Mouse (Mus musculus): ENCODE measurements at regions not wholly inside any gene's neighbourhood (a gene's known extent, or its start where the extent isn't known, plus 50 kb on each side); places are given as distances from the start of the nearest gene placed in this dataset.

DNA sequence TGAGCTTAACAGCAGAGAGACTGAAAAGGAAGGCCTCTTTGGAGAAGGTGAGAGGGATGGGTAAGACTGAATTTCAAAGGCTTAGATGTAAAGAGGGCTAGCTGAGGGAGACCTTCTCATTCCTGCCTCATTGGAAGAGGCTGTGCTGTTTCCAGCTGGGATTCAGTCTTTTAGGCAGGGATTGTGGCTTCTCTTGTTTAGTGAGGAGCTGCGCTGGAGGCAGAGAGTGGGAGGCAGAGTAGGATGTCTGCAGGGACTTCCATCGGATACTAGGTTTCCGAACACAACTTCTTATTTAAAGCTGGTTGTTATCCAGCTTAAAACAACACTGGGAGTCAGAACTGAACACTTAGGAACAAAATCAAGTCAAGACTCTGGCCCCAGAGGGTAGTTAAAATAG is 194.8 kb upstream of the Ppargc1a start:
- no peaks in the 10 kb centered on the region for H3K27me3 ChIP-seq (ENCODE audit: control insufficient read depth, insufficient read depth, low read length)
- no peaks in the 10 kb centered on the region for H3K36me3 ChIP-seq (ENCODE audit: control insufficient read depth, insufficient read depth, low read length)
- ATAC-seq (ENCODE audit: insufficient read depth, low FRiP score): no peak
- H3K4me2 ChIP-seq (ENCODE audit: low read depth, low read length): no peak overlapping the region
- no peak overlapping the region for H3K4me3 ChIP-seq (replicated peaks; ENCODE audit: low read length)
- WGBS: 78% methylated on average over 3 of the region's 3 CpGs
- no peaks in the 10 kb centered on the region for H3K4me1 ChIP-seq (ENCODE audit: control insufficient read depth, insufficient read depth, low read length)
- H3K27ac ChIP-seq (ENCODE audit: low read length): no peak overlapping the region
- no peak overlapping the region for H3K9ac ChIP-seq (ENCODE audit: low read length)
- H3K9me3 ChIP-seq (replicated peaks; ENCODE audit: control insufficient read depth, low read length): no peaks in the 10 kb centered on the region

- WGBS: 81% methylated on average over 2 of the region's 2 CpGs
- Histone ChIP-seq H3K9me3 (replicated peaks; ENCODE audit: control insufficient read depth, low read length) (no peaks in the 10 kb centered on the region), H3K36me3 (ENCODE audit: control insufficient read depth, insufficient read depth, low read length) (no peaks in the 10 kb centered on the region), H3K4me3 (replicated peaks; ENCODE audit: low read length) (no peak overlapping the region), H3K4me2 (ENCODE audit: low read depth, low read length) (no peak overlapping the region), H3K27me3 (ENCODE audit: control insufficient read depth, insufficient read depth, low read length) (no peaks in the 10 kb centered on the region), H3K27ac (ENCODE audit: low read length) (no peak overlapping the region), H3K9ac (ENCODE audit: low read length) (no peak overlapping the region), H3K4me1 (ENCODE audit: control insufficient read depth, insufficient read depth, low read length) (no peaks in the 10 kb centered on the region)
- ATAC-seq (ENCODE audit: insufficient read depth, low FRiP score): no peak
Measured at GRCm38 (mm10) chr5:51758289-51758688, 190.8 kb upstream of the Ppargc1a start.

DNA sequence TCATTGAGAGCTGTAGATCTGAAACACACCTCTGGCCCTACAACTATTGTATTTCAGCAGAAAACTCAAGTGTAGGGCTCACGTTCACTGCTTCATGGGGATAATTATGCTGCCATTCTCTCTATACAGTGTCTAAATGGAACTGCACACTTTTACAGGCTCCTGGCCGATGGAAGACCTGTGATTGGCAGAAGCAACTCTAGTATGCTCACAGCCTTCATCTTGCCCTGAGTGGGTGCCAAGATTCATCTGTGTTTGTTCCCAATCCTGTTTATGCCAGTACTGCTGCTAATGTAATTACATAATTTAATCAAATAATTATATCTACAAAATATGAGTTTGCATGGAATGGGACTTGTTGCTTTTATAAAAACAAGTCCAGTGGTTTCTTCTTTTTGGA is 190.3 kb upstream of the Ppargc1a start:
- Histone ChIP-seq H3K27me3 (ENCODE audit: control insufficient read depth, insufficient read depth, low read length) (no peaks in the 10 kb centered on the region), H3K27ac (ENCODE audit: low read length) (no peak overlapping the region), H3K4me1 (ENCODE audit: control insufficient read depth, insufficient read depth, low read length) (no peaks in the 10 kb centered on the region), H3K4me3 (replicated peaks; ENCODE audit: low read length) (no peak overlapping the region), H3K36me3 (ENCODE audit: control insufficient read depth, insufficient read depth, low read length) (no peaks in the 10 kb centered on the region), H3K9ac (ENCODE audit: low read length) (no peak overlapping the region), H3K9me3 (replicated peaks; ENCODE audit: control insufficient read depth, low read length) (no peaks in the 10 kb centered on the region), H3K4me2 (ENCODE audit: low read depth, low read length) (no peak overlapping the region)
- 82% methylated on average over 2 of the region's 2 CpGs for WGBS
- no peak for ATAC-seq (ENCODE audit: insufficient read depth, low FRiP score)

DNA sequence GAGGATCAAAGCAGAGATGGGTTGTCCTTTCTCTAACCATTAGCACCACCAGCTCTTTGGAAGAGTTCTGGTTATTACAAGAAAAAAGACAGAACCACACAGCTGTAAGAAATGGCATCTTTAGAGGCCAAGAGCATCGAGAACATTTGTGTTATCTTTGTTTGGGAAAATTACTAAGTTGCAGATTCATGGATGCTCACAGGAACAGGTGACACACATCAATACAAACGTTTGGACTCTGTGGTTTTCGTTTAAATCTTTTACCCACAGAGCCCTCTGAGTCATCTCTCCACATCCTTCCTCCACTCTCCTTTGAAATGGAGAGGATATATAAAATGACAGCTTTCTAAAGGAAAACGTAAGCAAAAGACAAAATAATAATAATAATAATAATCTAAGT is 184.5 kb upstream of the Ppargc1a start:
- Histone ChIP-seq H3K36me3 (ENCODE audit: control insufficient read depth, insufficient read depth, low read length) (no peaks in the 10 kb centered on the region), H3K9me3 (replicated peaks; ENCODE audit: control insufficient read depth, low read length) (no peaks in the 10 kb centered on the region), H3K27ac (ENCODE audit: low read length) (no peak overlapping the region), H3K9ac (ENCODE audit: low read length) (no peak overlapping the region), H3K4me3 (replicated peaks; ENCODE audit: low read length) (no peak overlapping the region), H3K27me3 (ENCODE audit: control insufficient read depth, insufficient read depth, low read length) (no peaks in the 10 kb centered on the region), H3K4me1 (ENCODE audit: control insufficient read depth, insufficient read depth, low read length) (no peaks in the 10 kb centered on the region), H3K4me2 (ENCODE audit: low read depth, low read length) (no peak overlapping the region)
- ATAC-seq (ENCODE audit: insufficient read depth, low FRiP score): no peak
- WGBS: 40% methylated on average over 4 of the region's 4 CpGs

DNA sequence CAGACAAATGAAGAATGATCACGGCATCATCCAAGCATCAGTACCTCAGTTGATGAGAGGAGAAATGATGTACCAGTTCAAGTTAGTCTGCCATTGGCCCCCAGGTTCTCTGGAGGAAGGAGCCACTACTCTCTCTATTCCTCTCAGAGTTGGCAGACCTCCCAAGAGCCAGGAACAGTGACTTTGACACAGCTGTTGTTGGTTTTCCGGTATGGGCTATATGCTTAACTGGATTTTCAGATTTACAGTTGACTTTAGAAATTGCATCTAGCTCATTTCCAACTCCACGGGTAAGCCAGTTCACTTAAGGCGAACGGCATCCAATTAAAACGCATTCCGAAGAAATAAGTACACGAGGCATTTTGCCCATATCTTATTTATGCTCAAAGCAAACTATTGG is 182.9 kb upstream of the Ppargc1a start:
- Histone ChIP-seq H3K27ac (ENCODE audit: low read length) (no peak overlapping the region), H3K27me3 (ENCODE audit: control insufficient read depth, insufficient read depth, low read length) (no peaks in the 10 kb centered on the region), H3K4me3 (replicated peaks; ENCODE audit: low read length) (no peak overlapping the region), H3K4me2 (ENCODE audit: low read depth, low read length) (no peak overlapping the region), H3K9me3 (replicated peaks; ENCODE audit: control insufficient read depth, low read length) (no peaks in the 10 kb centered on the region), H3K9ac (ENCODE audit: low read length) (no peak overlapping the region), H3K4me1 (ENCODE audit: control insufficient read depth, insufficient read depth, low read length) (no peaks in the 10 kb centered on the region), H3K36me3 (ENCODE audit: control insufficient read depth, insufficient read depth, low read length) (no peaks in the 10 kb centered on the region)
- WGBS: 86% methylated on average over 8 of the region's 8 CpGs
- no peak for ATAC-seq (ENCODE audit: insufficient read depth, low FRiP score)

DNA sequence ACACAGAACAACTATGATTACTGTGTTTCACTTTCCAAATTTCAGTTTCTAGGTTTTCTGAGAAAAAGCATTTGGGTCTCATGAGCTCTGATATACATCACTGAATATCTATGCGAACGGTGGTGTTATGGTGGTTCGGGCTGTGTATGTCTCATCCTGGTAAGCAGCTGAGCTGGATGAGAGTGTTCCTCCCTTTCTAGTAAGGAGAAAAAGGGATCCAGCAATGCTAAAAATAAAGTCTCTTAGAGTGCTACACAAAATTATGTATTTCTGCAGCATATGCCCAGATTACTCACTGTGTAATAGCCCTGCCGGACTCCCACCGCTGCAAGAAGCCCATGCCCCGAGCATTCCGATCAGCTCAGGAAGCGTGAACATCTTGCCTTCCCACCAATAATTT is 173.4 kb upstream of the Ppargc1a start:
- no peaks in the 10 kb centered on the region for H3K27me3 ChIP-seq (ENCODE audit: control insufficient read depth, insufficient read depth, low read length)
- 96% methylated on average over 8 of the region's 8 CpGs for WGBS
- no peak overlapping the region for H3K27ac ChIP-seq (ENCODE audit: low read length)

DNA sequence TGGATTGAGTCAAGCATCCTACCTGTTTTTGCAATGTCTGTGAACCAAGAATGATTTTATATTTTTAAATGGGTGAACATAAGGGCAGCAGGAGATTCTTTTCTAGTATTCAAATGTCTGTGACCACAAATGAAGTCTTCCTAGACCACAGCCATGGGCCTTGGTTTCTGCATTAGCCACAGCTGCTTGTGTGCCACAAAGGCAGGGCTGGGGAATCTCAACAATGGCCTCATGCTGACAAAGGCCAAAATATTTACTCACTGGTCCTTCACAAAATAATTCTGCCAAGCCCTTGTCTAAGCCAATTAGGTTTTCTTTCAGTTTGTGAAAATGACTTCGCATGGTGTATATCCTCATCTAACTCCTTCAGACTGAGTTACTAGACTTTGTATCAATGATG is 162.7 kb upstream of the Ppargc1a start:
- no peak overlapping the region for H3K4me3 ChIP-seq (replicated peaks; ENCODE audit: low read length)
- no peak overlapping the region for H3K9ac ChIP-seq (ENCODE audit: low read length)
- H3K4me2 ChIP-seq (ENCODE audit: low read depth, low read length): no peak overlapping the region
- no peak overlapping the region for H3K27ac ChIP-seq (ENCODE audit: low read length)
- no peaks in the 10 kb centered on the region for H3K27me3 ChIP-seq (ENCODE audit: control insufficient read depth, insufficient read depth, low read length)
- no peak for ATAC-seq (ENCODE audit: insufficient read depth, low FRiP score)
- H3K9me3 ChIP-seq (replicated peaks; ENCODE audit: control insufficient read depth, low read length): no peaks in the 10 kb centered on the region
- H3K4me1 ChIP-seq (ENCODE audit: control insufficient read depth, insufficient read depth, low read length): no peaks in the 10 kb centered on the region
- WGBS: 97% methylated on average over 1 of the region's 1 CpGs
- no peaks in the 10 kb centered on the region for H3K36me3 ChIP-seq (ENCODE audit: control insufficient read depth, insufficient read depth, low read length)

More for the DNA sequence above, 173.4 kb upstream of the Ppargc1a start:
- no peak overlapping the region for H3K4me2 ChIP-seq (ENCODE audit: low read depth, low read length)
- no peaks in the 10 kb centered on the region for H3K36me3 ChIP-seq (ENCODE audit: control insufficient read depth, insufficient read depth, low read length)
- H3K4me1 ChIP-seq (ENCODE audit: control insufficient read depth, insufficient read depth, low read length): no peaks in the 10 kb centered on the region
- H3K4me3 ChIP-seq (replicated peaks; ENCODE audit: low read length): no peak overlapping the region
- ATAC-seq (ENCODE audit: insufficient read depth, low FRiP score): no peak
- H3K9ac ChIP-seq (ENCODE audit: low read length): no peak overlapping the region
- H3K9me3 ChIP-seq (replicated peaks; ENCODE audit: control insufficient read depth, low read length): no peaks in the 10 kb centered on the region

DNA sequence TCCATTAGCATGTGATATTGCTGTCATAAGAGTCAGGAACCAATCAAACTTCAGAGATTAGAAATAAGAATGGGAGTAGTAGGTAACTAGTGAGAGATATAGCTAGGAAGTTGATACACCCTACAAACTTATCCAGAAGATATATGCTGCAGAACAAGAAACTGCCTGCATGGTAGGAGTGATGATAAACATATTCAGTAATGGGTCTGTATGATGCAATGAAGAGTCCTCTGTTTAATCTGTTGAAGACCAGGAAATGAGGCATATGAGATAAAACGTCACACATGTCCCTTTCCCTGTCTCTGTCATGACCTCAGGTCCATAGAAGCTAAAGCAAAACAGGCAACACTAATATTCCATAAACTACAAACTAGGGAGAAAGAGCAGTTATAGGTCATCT is 162.2 kb upstream of the Ppargc1a start:
- Histone ChIP-seq H3K4me3 (replicated peaks; ENCODE audit: low read length) (no peak overlapping the region), H3K4me2 (ENCODE audit: low read depth, low read length) (no peak overlapping the region), H3K9ac (ENCODE audit: low read length) (no peak overlapping the region), H3K36me3 (ENCODE audit: control insufficient read depth, insufficient read depth, low read length) (no peaks in the 10 kb centered on the region), H3K9me3 (replicated peaks; ENCODE audit: control insufficient read depth, low read length) (no peaks in the 10 kb centered on the region), H3K4me1 (ENCODE audit: control insufficient read depth, insufficient read depth, low read length) (no peaks in the 10 kb centered on the region), H3K27me3 (ENCODE audit: control insufficient read depth, insufficient read depth, low read length) (no peaks in the 10 kb centered on the region), H3K27ac (ENCODE audit: low read length) (no peak overlapping the region)
- 75% methylated on average over 1 of the region's 1 CpGs for WGBS
- ATAC-seq (ENCODE audit: insufficient read depth, low FRiP score): no peak

DNA sequence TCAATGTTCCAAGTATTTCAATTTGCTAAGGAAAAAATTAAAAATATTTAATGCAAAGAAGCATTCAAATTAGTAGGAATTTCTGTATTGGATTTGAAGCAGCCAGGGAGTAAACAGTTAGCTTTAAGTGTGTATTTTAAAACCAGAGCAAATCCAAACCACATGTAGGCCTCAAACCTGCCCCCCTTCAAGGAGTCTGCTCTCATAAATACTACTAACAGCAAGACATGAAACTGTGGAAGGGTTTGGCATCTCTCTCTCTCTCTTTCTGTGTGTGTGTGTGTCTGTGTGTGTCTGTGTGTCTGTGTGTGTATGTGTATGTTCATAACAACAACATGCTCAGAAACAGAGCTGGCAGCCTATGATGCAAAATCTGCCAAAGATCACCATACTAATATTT is 159.2 kb upstream of the Ppargc1a start:
- Histone ChIP-seq H3K4me2 (ENCODE audit: low read depth, low read length) (no peak overlapping the region), H3K36me3 (ENCODE audit: control insufficient read depth, insufficient read depth, low read length) (no peaks in the 10 kb centered on the region), H3K27ac (ENCODE audit: low read length) (no peak overlapping the region), H3K9ac (ENCODE audit: low read length) (no peak overlapping the region), H3K27me3 (ENCODE audit: control insufficient read depth, insufficient read depth, low read length) (no peaks in the 10 kb centered on the region), H3K4me3 (replicated peaks; ENCODE audit: low read length) (no peak overlapping the region), H3K9me3 (replicated peaks; ENCODE audit: control insufficient read depth, low read length) (no peaks in the 10 kb centered on the region), H3K4me1 (ENCODE audit: control insufficient read depth, insufficient read depth, low read length) (no peaks in the 10 kb centered on the region)
- ATAC-seq (ENCODE audit: insufficient read depth, low FRiP score): no peak

DNA sequence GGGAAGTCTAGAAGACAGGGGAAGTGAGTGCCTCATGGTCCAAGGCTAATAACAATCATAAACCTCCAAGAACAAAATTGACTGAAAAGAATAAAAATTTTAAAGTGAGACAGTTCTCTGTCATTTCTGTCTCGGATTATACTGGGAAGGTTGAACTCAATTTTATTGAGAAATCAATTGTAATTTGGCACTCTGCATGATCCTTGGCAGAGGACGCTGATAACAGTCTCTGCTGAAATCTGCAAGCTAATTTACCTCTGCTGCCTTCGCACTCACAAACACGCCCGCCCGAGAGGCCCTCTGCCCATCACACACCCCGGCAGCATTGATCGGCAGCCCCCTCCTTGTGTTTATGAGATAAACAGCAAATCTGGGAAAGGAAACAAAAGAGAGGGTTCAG is 151.4 kb upstream of the Ppargc1a start:
- WGBS: 81% methylated on average over 8 of the region's 8 CpGs
- no peak for ATAC-seq (ENCODE audit: insufficient read depth, low FRiP score)

More for the DNA sequence above, 151.4 kb upstream of the Ppargc1a start:
- Histone ChIP-seq H3K4me1 (ENCODE audit: control insufficient read depth, insufficient read depth, low read length) (no peaks in the 10 kb centered on the region), H3K4me3 (replicated peaks; ENCODE audit: low read length) (no peak overlapping the region), H3K27ac (ENCODE audit: low read length) (no peak overlapping the region), H3K36me3 (ENCODE audit: control insufficient read depth, insufficient read depth, low read length) (no peaks in the 10 kb centered on the region), H3K4me2 (ENCODE audit: low read depth, low read length) (no peak overlapping the region), H3K9ac (ENCODE audit: low read length) (no peak overlapping the region), H3K9me3 (replicated peaks; ENCODE audit: control insufficient read depth, low read length) (no peaks in the 10 kb centered on the region), H3K27me3 (ENCODE audit: control insufficient read depth, insufficient read depth, low read length) (no peaks in the 10 kb centered on the region)

Measured in stomach, embryonic 16.5 days (tissue).